ENCODE assay signal across 26 mouse cellular contexts in genomic region chr3:81068550-81068949, GRCm38 (mm10). TPM values are rescaled to one million over a fixed set of nuclear protein-coding genes. Genes with fewer than 3 reads are reported as not detected.
DNase-seq lines count a peak whose midpoint lies in the region; ATAC-seq and TF ChIP-seq lines count a peak whose summit lies in the region.
"Had no signal": no experiment of that assay in that cellular context is flagged by ENCODE, and none has a peak within 500 bp of the region (broad histone marks: within the 10 kb centered on the region; RNA-seq: fewer than 3 reads in every experiment).

No protein-coding gene starts in this region.

- WGBS in liver, adult 2 months: 46% methylated on average over 2 of the region's 2 CpGs
- 77% methylated on average over 2 of the region's 2 CpGs for WGBS in liver, embryonic 11.5 days

- no peak overlapping the region for H3ac ChIP-seq in myocyte (ENCODE audit: control insufficient read depth, insufficient read length)

- no peak overlapping the region for H3K9ac ChIP-seq in liver, adult 2 months (ENCODE audit: low read depth, low read length)
- no peak overlapping the region for H3K9ac ChIP-seq in liver, embryonic 11.5 days (ENCODE audit: low read depth, low read length)
- H3K9ac ChIP-seq: forebrain, embryonic 15.5 days; heart, embryonic 12.5 days; hindbrain, embryonic 13.5 days; stomach, embryonic 15.5 days had no signal

- TF ChIP-seq POLR2A in liver, adult 2 months (IDR thresholded peaks at IDR 0.05; ENCODE audit: extremely low read depth, insufficient read depth, low read length): no peak
- TF ChIP-seq POLR2A in brain, embryonic 14.5 days (IDR thresholded peaks at IDR 0.05; ENCODE audit: borderline replicate concordance, extremely low read depth, insufficient read depth, insufficient read length, poor library complexity, severe bottlenecking): no peak
- no peak for TF ChIP-seq POLR2A in myocyte (IDR thresholded peaks at IDR 0.05; ENCODE audit: insufficient read length, low read depth)

- no peak overlapping the region for H3K27ac ChIP-seq in liver, adult 2 months (replicated peaks; ENCODE audit: insufficient read depth, low read depth, low read length)
- H3K27ac ChIP-seq in liver, embryonic 11.5 days (ENCODE audit: low read depth, low read length): no peak overlapping the region
- H3K27ac ChIP-seq: forebrain, embryonic 15.5 days; gastrocnemius, adult 2 months; hindbrain, embryonic 13.5 days; stomach, embryonic 15.5 days had no signal

- ATAC-seq in liver, embryonic 11.5 days (replicated peaks; ENCODE audit: low FRiP score): no peak
- ATAC-seq: forebrain, embryonic 15.5 days; inflammation-experienced regulatory T-cells, adult 6 months; lung, postnatal 0 days had no signal

- H3K36me3 ChIP-seq in liver, adult 2 months (ENCODE audit: control insufficient read depth, insufficient read depth, low read length): no peaks in the 10 kb centered on the region
- no peaks in the 10 kb centered on the region for H3K36me3 ChIP-seq in liver, embryonic 11.5 days (ENCODE audit: control insufficient read depth, insufficient read depth, low read length)
- no peaks in the 10 kb centered on the region for H3K36me3 ChIP-seq in myocyte (ENCODE audit: control insufficient read depth, insufficient read depth)
- H3K36me3 ChIP-seq: forebrain, embryonic 15.5 days; G1E; heart, embryonic 12.5 days; hindbrain, embryonic 13.5 days; stomach, embryonic 15.5 days had no signal

- no peaks in the 10 kb centered on the region for H3K79me2 ChIP-seq in liver, adult 2 months (ENCODE audit: control insufficient read depth, insufficient read depth, low read length)
- H3K79me2 ChIP-seq in myocyte (ENCODE audit: control insufficient read depth, insufficient read depth): peaks cover 60% of the 10 kb centered on the region

- peaks cover 2% of the 10 kb centered on the region; the same call in 1 of the 2 replicates for H3K4me1 ChIP-seq in liver, adult 2 months (ENCODE audit: control insufficient read depth, insufficient read depth, low read length)
- H3K4me1 ChIP-seq in liver, embryonic 11.5 days (replicated peaks; ENCODE audit: control insufficient read depth, insufficient read depth, low read length): no peaks in the 10 kb centered on the region
- H3K4me1 ChIP-seq: forebrain, embryonic 15.5 days; heart, embryonic 12.5 days; hindbrain, embryonic 13.5 days; stomach, embryonic 15.5 days had no signal

- no peaks in the 10 kb centered on the region for H3K27me3 ChIP-seq in liver, adult 2 months (ENCODE audit: control insufficient read depth, insufficient read depth, low read length)
- H3K27me3 ChIP-seq in liver, embryonic 11.5 days (replicated peaks; ENCODE audit: control insufficient read depth, insufficient read depth, low read length): no peaks in the 10 kb centered on the region
- H3K27me3 ChIP-seq in myocyte (ENCODE audit: control insufficient read depth, insufficient read depth, insufficient read length): no peaks in the 10 kb centered on the region
- H3K27me3 ChIP-seq: forebrain, embryonic 15.5 days; heart, embryonic 12.5 days; hindbrain, embryonic 13.5 days; stomach, embryonic 15.5 days had no signal

- no peak overlapping the region for H3K4me2 ChIP-seq in liver, embryonic 11.5 days
- H3K4me2 ChIP-seq in myocyte (ENCODE audit: low read depth): peak overlapping the region; percentile 22
- H3K4me2 ChIP-seq: forebrain, embryonic 15.5 days; heart, embryonic 12.5 days; hindbrain, embryonic 13.5 days; stomach, embryonic 15.5 days had no signal

- no peak for TF ChIP-seq CTCF in liver, adult 2 months (IDR thresholded peaks at IDR 0.05; ENCODE audit: low read depth, low read length)
- no peak for TF ChIP-seq CTCF in brain, embryonic 14.5 days (IDR thresholded peaks at IDR 0.05; ENCODE audit: borderline replicate concordance, extremely low read depth, insufficient read depth, insufficient read length)

- no peaks in the 10 kb centered on the region for H3K9me3 ChIP-seq in liver, embryonic 11.5 days (ENCODE audit: control insufficient read depth, low read length)
- H3K9me3 ChIP-seq: forebrain, embryonic 15.5 days; G1E; heart, embryonic 12.5 days; hindbrain, embryonic 13.5 days; stomach, embryonic 15.5 days had no signal

- DNase-seq in liver, adult 2 months (ENCODE audit: extremely low read depth, low read depth, low spot score): peak; percentile 58
- no peak for DNase-seq in liver, embryonic 11.5 days (ENCODE audit: low spot score)
- DNase-seq in 416B (ENCODE audit: low read depth): peak; percentile 37
- DNase-seq in brain, embryonic 14.5 days (ENCODE audit: low read depth): peak; percentile 31
- DNase-seq in layer of hippocampus, adult 18-20 months (ENCODE audit: low spot score in 2 of 2): no peak
- DNase-seq in frontal cortex, postnatal 14 days (ENCODE audit: low spot score in 2 of 2): no peak
- DNase-seq: adrenal gland, postnatal 10 days; cerebellum, adult 11-12 months; cerebellum, adult 9-11 months; gastrocnemius, adult 2 months; gastrocnemius, postnatal 36 days; heart, adult 18-20 months; heart, postnatal 4 days; kidney, adult 9 months; kidney, postnatal 10 days; liver; thymus, adult 18-20 months; thymus, postnatal 25 days had no signal

- H3K4me3 ChIP-seq in liver, adult 2 months (ENCODE audit: insufficient read depth, low read depth, low read length): no peak overlapping the region
- H3K4me3 ChIP-seq in liver, embryonic 11.5 days (ENCODE audit: low read depth, low read length): no peak overlapping the region
- H3K4me3 ChIP-seq in myocyte: no peak overlapping the region
- H3K4me3 ChIP-seq: forebrain, embryonic 15.5 days; gastrocnemius, adult 2 months; heart, embryonic 12.5 days; hindbrain, embryonic 13.5 days; stomach, embryonic 15.5 days had no signal

TF ChIP-seq in myocyte, 11 proteins besides CTCF, POLR2A, EP300 and RAD21:
- TF ChIP-seq TCF3 (IDR thresholded peaks at IDR 0.05; ENCODE audit: insufficient read length, low read depth) (no peak), SRF (IDR thresholded peaks at IDR 0.05; ENCODE audit: control insufficient read depth, insufficient read length, low read depth) (peak; percentile 88)

RNA-seq across cellular contexts. Expression of gene Pdgfc, which starts 32.3 kb away (rescaled TPM):
- total RNA-seq in liver, adult 2 months (2014; rRNA removed): 2.1 and 2.6 TPM in 2 replicates
- 1.1 and 1.5 TPM in 2 replicates for polyA plus RNA-seq in liver, adult 2 months (2012; rRNA removed)
- 11.8 and 12.7 TPM in 2 replicates for polyA plus RNA-seq in liver, embryonic 11.5 days (2014; fragmentation: Nextera tagmentation; extraction: Ambion mirVana)
- polyA plus RNA-seq in brain, embryonic 14.5 days (2012; rRNA removed): 5.0 and 6.2 TPM in 2 replicates
- polyA plus RNA-seq in myocyte (2012; fragmentation: generic; extraction: Trizol): 23.9 TPM
- total RNA-seq in layer of hippocampus, adult 18-20 months (2021): 1 to 10 TPM; 5.0 to 5.6 TPM
- polyA plus RNA-seq: G1E; inflammation-experienced regulatory T-cells, adult 6 months had no signal

Comparison
In these comparisons a context has a peak if more than half of its experiments do, and no peak if none do; other contexts are left out.
1. DNase-seq: peak in liver, adult 2 months (single experiment), 416B (single experiment) and brain, embryonic 14.5 days (single experiment); none in liver, embryonic 11.5 days (single experiment), layer of hippocampus, adult 18-20 months (0 of 2) and frontal cortex, postnatal 14 days (0 of 2).